Mouse (Mus musculus) hindbrain, embryonic 13.5 days (tissue): ENCODE measurements around the gene P2ry6. TPM values are rescaled to one million over a fixed set of nuclear protein-coding genes. Genes with fewer than 3 reads are reported as not detected.

ENCODE experiments used
- ATAC-seq: fragments of 200-750 bp; cut with Nextera tagmentation; 2 replicates; pipeline ENCODE4 v1.8.0; 2017; ENCODE audit warnings: moderate TSS enrichment; ENCODE audit not compliant: low FRiP score
- H3K27ac ChIP-seq: fragments of 300-500 bp; sonication (generic); 2 replicates; pipeline ENCODE4 v1.5.1; 2015; ENCODE audit warnings: inconsistent platforms, mild to moderate bottlenecking, moderate library complexity
- H3K27me3 ChIP-seq: fragments of 300-500 bp; sonication (generic); 2 replicates; pipeline ENCODE4 v1.6.1; 2015; ENCODE audit warnings: mild to moderate bottlenecking, inconsistent platforms
- H3K36me3 ChIP-seq: fragments of 300-500 bp; sonication (generic); 2 replicates; pipeline ENCODE4 v1.6.1; 2015; ENCODE audit warnings: mild to moderate bottlenecking, inconsistent platforms
- H3K4me1 ChIP-seq: fragments of 300-500 bp; sonication (generic); replicated peaks from 2 replicates; pipeline ENCODE4 v1.6.1; 2015; ENCODE audit warnings: inconsistent platforms
- H3K4me2 ChIP-seq: fragments of 300-500 bp; sonication (generic); 2 replicates; pipeline ENCODE4 v1.6.1; 2015; ENCODE audit warnings: inconsistent platforms, mild to moderate bottlenecking, moderate library complexity
- H3K4me3 ChIP-seq: fragments of 300-500 bp; sonication (generic); 2 replicates; pipeline ENCODE4 v1.5.1; 2015; ENCODE audit warnings: mild to moderate bottlenecking, inconsistent platforms
- H3K9ac ChIP-seq: fragments of 300-500 bp; sonication (generic); 2 replicates; pipeline ENCODE4 v1.6.1; 2015; ENCODE audit warnings: mild to moderate bottlenecking, inconsistent platforms
- H3K9me3 ChIP-seq: fragments of 300-500 bp; sonication (generic); 2 replicates; pipeline ENCODE4 v1.6.1; 2016; ENCODE audit warnings: inconsistent platforms
- WGBS: fragments of 180-500 bp; shearing (Covaris S2); methylation state at CpG from one replicate; pipeline ENCODE4 v1.1.7; 2015; 5-methylcytosine and 5-hydroxymethylcytosine counted together
- polyA plus RNA-seq: library from polyadenylated mRNA; unstranded; fragments of >200 nt; fragmentation: Nextera tagmentation; extraction: Ambion mirVana; gene quantifications from 2 replicates; pipeline ENCODE4 v1.2.1, GENCODE M21; 2015

P2ry6 gene
- polyA plus RNA-seq, 1 experiment from 2014 or later, result 3.5 TPM

DNA sequence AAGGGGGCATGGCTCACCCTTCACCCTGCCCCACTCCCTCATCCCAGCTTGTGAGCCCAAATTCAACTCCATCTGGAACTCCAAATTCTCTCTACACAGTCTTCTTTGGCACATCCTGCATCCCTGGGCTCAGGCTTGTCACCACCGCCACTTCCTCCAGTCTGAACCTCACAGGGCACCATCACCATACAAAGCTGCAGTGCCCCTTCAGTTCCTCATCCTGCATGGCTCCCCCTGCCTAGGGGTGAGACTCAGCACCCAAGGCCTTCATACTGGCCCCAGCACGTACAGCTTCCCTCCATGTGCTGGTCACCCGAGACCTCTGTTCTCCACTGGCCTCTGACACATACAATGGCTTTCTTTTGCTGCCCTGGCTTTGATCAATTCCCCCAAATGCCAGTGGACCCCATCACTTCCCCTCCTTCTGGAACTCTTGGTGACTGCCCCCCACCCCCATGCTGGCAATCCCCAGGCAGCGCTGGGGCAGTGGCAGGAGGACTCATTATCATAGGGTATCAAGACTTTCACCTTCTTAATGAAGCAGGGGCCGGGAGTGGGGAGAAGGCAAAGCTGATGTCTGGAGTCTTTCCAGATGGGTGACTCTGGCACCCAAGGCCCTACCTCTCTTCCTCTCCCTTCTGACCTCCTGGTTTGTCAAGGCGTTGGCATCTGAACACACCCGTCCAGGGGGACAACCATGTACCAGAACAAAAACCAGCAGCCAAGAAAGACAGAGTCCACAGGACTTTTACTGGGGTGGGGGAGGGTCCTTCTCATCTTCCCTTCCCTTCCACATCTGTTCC lies 55.2 kb downstream of the P2ry6 start:
- H3K9ac ChIP-seq, result no peak overlapping the region
- H3K27me3 ChIP-seq, result no peaks in the 10 kb centered on the region
- 0 out of 2 replicates have a peak overlapping the region, but pooled peaks have one; percentile 12 for H3K27ac ChIP-seq
- no peaks in the 10 kb centered on the region for H3K36me3 ChIP-seq
- H3K4me2 ChIP-seq, result no peak overlapping the region
- H3K4me3 ChIP-seq, result no peak overlapping the region
- H3K4me1 ChIP-seq, result peaks cover 58% of the 10 kb centered on the region
- H3K9me3 ChIP-seq, result no peaks in the 10 kb centered on the region
- ATAC-seq, result no peak
- 46% methylated on average over 7 of the region's 7 CpGs for WGBS

DNA sequence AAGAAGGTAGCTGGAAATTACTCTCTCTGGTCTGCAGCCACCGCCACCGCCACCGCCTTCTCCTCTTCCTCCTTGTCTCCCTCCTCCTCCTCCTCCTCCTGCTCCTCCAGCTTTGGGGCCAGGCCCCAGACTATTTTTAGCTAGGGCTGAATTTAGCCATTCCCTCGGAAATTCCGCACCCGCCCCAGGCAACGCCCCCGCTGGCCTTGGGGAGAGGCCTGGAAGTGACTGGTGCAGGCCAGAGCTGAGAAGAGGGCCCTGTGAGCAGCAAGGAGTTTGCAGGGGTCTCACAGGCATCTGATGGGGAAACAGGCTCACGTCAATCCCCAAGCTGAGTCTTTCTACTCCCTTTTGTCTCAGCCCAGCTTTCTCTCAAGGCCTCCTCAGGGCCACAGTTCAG lies 56.3 kb downstream of the P2ry6 start:
- H3K9me3 ChIP-seq, result no peaks in the 10 kb centered on the region
- no peak overlapping the region for H3K4me2 ChIP-seq
- H3K4me3 ChIP-seq, result no peak overlapping the region
- ATAC-seq, result no peak
- no peaks in the 10 kb centered on the region for H3K27me3 ChIP-seq
- H3K4me1 ChIP-seq, result peaks cover 47% of the 10 kb centered on the region
- no peak overlapping the region for H3K27ac ChIP-seq
- WGBS, result 61% methylated on average over 9 of the region's 9 CpGs
- 0 out of 2 replicates have a peak overlapping the region, but pooled peaks have one; percentile 6 for H3K9ac ChIP-seq
- H3K36me3 ChIP-seq, result no peaks in the 10 kb centered on the region

DNA sequence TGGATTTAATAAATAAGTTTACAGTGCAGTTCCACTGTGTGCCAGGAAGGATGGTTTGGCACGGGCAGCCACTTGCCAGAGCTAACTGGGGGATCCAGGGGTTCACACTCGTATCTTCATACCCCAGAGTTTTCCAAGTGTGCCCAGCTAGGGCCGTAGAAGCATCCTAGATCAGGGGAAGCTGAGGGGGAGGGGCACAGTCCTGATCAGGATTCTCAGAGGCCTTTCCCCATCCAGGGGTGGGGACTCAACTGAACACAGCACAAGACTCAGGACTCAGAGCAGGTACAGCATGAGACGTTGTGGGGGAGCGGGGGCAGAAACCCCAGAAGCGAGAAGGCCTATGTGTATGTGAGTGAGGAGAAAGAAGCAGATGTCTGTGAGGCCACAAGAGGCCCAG lies 56.7 kb downstream of the P2ry6 start:
- Histone ChIP-seq H3K4me3 (no peak overlapping the region), H3K4me2 (no peak overlapping the region), H3K36me3 (no peaks in the 10 kb centered on the region), H3K27ac (no peak overlapping the region), H3K9ac (no peak overlapping the region), H3K9me3 (no peaks in the 10 kb centered on the region), H3K27me3 (no peaks in the 10 kb centered on the region), H3K4me1 (peaks cover 43% of the 10 kb centered on the region)
- WGBS, result 77% methylated on average over 6 of the region's 6 CpGs
- ATAC-seq, result no peak

DNA sequence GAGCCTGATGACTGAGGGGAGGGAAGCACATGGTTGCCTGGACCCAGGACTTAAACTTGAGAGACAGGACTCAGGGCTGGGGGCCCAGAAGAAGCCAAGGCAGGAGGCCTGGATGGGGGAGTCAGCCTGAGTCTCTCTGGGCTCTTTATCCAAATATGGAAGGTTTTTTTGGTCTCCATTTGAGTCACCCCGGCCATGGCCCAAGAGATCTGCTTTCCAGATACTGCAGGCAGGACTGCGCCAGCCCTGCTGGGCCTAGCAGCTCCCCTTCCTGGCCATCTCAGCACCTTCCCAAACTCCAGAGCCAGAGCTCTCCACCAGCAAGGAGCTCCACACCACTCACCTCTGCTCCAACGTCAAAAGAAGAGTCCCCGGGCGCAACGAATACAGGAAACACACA lies 57.9 kb downstream of the P2ry6 start:
- H3K36me3 ChIP-seq, result no peaks in the 10 kb centered on the region
- H3K27ac ChIP-seq, result no peak overlapping the region
- H3K4me1 ChIP-seq, result peaks cover 47% of the 10 kb centered on the region
- H3K4me2 ChIP-seq, result no peak overlapping the region
- H3K9ac ChIP-seq, result 0 out of 2 replicates have a peak overlapping the region, but pooled peaks have one; percentile 19
- no peaks in the 10 kb centered on the region for H3K9me3 ChIP-seq
- no peak for ATAC-seq
- WGBS, result 87% methylated on average over 6 of the region's 6 CpGs
- no peaks in the 10 kb centered on the region for H3K27me3 ChIP-seq
- H3K4me3 ChIP-seq, result no peak overlapping the region

DNA sequence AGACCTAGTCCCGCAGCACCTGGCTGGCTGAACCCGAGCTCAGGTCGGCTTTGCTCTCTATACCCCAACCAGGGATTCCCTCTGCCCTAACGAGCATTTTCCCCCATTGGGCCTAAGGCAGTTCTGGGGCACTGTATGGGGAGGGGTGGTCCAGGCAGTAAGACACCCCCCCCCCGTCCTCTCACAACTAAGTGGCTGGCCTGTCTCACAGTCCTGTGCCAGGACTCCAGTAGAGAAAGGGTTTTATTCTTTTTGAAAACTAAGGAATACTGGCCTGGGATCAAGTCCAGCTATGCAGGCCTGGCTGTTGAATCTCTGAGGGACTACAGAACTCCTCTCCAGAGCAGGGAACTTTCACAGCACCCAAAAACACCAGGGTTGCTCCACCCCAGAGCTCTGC lies 59.2 kb downstream of the P2ry6 start:
- Histone ChIP-seq H3K27me3 (no peaks in the 10 kb centered on the region), H3K4me3 (no peak overlapping the region), H3K4me1 (peaks cover 55% of the 10 kb centered on the region), H3K27ac (no peak overlapping the region), H3K36me3 (no peaks in the 10 kb centered on the region), H3K9ac (no peak overlapping the region), H3K4me2 (no peak overlapping the region), H3K9me3 (no peaks in the 10 kb centered on the region)
- ATAC-seq, result no peak
- 83% methylated on average over 5 of the region's 5 CpGs for WGBS

DNA sequence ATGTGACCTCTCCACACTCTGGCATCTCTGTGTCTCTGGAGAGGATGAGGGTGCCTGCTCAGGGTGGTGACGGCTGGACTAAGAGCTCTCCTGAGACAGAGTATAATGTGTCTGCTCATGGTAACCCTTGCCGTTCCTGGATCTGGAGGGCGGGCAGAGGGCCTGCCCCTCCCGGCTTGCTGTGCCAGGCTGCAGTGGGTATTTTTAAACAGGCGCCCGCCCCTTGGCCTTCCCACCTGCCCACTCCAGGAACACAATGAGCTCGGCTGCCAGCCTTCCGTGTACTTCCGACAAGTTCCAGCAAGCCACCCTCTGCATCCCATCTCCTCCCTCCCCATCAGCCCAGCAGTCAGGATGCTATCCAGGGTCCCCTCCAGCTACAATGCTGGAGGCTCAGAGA lies 62.7 kb downstream of the P2ry6 start:
- Histone ChIP-seq H3K27ac (0 out of 2 replicates have a peak overlapping the region, but pooled peaks have one; percentile 42), H3K9me3 (no peaks in the 10 kb centered on the region), H3K9ac (no peak overlapping the region), H3K27me3 (no peaks in the 10 kb centered on the region), H3K36me3 (no peaks in the 10 kb centered on the region), H3K4me3 (no peak overlapping the region), H3K4me2 (no peak overlapping the region), H3K4me1 (peaks cover 37% of the 10 kb centered on the region)
- WGBS, result 41% methylated on average over 9 of the region's 9 CpGs
- ATAC-seq, result no peak

DNA sequence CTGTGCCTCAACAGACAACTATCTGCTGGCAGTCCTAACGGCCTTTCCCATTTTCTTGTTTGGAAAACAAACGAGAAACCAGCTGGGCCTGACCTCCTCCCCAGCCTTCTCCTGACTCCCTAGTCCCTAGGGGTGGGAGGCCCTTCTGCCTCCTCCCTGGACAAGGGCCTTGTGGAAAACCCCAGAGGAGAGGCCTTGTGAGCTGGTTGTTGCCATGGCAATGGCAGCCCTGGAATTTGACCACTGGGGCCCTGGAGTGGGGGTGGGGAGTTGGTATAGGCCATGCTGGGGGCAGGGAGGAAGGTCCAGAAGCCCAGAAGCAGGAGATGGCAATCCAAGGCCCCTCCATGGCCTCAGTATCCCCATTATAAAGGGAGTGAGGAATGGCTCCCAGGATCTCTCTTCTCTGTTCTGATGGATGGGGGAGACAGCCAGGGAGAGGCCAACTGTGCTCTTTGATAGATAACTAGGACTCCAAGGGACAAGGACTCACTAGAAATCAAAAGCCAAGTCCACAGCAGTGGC lies 63.1 kb downstream of the P2ry6 start:
- Histone ChIP-seq H3K4me1 (peaks cover 37% of the 10 kb centered on the region), H3K4me2 (no peak overlapping the region), H3K4me3 (no peak overlapping the region), H3K27ac (0 out of 2 replicates have a peak overlapping the region, but pooled peaks have one; percentile 42), H3K9ac (no peak overlapping the region), H3K27me3 (no peaks in the 10 kb centered on the region), H3K9me3 (no peaks in the 10 kb centered on the region), H3K36me3 (no peaks in the 10 kb centered on the region)
- no peak for ATAC-seq
- WGBS, result 3% methylated on average over 2 of the region's 2 CpGs

DNA sequence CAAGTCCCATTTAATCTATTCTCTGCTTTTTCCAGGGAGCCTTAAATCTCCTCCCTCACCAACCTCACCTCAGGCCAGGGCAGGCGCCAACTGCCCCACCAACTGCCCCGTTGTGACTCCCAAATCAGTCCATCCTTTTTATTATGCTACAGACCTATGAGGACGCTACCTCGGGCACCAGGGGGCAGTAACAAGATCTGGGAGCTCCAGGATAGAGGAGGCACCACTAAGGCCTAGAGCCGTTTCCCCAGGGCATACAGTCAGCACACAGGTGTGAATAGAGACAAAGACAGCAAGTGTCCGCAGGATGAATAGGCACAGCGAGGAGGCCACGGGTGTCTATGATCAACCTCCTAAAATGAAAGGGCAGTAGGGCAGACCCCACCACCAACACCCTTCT lies 65.9 kb downstream of the P2ry6 start:
- H3K4me3 ChIP-seq, result no peak overlapping the region
- no peak overlapping the region for H3K4me2 ChIP-seq
- H3K36me3 ChIP-seq, result no peaks in the 10 kb centered on the region
- H3K9ac ChIP-seq, result no peak overlapping the region
- peaks cover 32% of the 10 kb centered on the region for H3K4me1 ChIP-seq
- 0 out of 2 replicates have a peak, but pooled peaks have one; percentile 2 for ATAC-seq
- WGBS, result 51% methylated on average over 8 of the region's 8 CpGs
- H3K9me3 ChIP-seq, result no peaks in the 10 kb centered on the region
- no peak overlapping the region for H3K27ac ChIP-seq
- H3K27me3 ChIP-seq, result no peaks in the 10 kb centered on the region

DNA sequence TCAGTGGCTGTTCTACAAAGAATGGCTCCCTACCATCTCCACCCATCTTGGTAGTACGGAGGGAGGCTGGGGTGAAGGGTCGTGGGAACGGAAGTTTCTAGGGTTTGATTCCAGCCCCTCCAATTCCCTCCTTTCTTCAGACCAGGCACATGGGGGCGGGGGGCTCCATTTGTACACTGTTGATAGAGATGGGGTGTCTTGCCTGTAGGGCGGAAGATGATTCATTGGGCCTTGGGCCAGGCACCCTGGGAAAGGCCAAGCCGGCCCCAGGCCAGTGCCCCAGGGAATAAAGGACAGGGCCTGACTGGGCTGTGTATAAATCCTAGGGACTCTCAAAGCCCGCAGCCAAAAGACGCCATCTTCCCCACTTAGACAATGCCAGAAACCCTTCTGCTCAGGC lies 66.4 kb downstream of the P2ry6 start:
- WGBS, result 76% methylated on average over 8 of the region's 8 CpGs
- Histone ChIP-seq H3K4me3 (no peak overlapping the region), H3K27ac (no peak overlapping the region), H3K27me3 (no peaks in the 10 kb centered on the region), H3K4me2 (no peak overlapping the region), H3K9me3 (no peaks in the 10 kb centered on the region), H3K36me3 (no peaks in the 10 kb centered on the region), H3K9ac (no peak overlapping the region), H3K4me1 (peaks cover 32% of the 10 kb centered on the region)
- ATAC-seq, result 0 out of 2 replicates have a peak, but pooled peaks have one; percentile 19

DNA sequence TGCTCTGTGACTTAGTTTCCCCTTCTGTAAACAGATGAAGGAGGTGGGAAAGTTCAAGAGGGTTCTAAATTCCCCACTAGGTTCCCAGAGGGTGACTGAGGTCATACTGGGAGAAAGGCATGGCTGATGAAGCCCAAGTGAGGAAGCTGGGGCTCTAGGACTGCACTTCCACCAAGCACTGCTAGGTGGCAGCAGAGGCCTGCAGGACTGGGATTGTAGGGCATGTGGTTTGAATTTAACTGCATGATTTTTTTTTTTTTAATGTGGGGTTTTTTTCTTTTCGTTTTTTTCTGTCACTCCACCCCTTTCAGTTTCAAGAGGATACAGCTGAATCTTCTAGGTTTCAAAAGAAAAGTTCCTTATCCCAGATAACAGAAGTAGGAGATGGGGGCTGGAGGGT lies 67.2 kb downstream of the P2ry6 start:
- H3K27ac ChIP-seq, result no peak overlapping the region
- no peak for ATAC-seq
- no peaks in the 10 kb centered on the region for H3K9me3 ChIP-seq
- WGBS, result 0% methylated on average over 1 of the region's 1 CpGs
- H3K4me2 ChIP-seq, result no peak overlapping the region
- no peaks in the 10 kb centered on the region for H3K27me3 ChIP-seq
- no peaks in the 10 kb centered on the region for H3K36me3 ChIP-seq
- H3K9ac ChIP-seq, result no peak overlapping the region
- H3K4me3 ChIP-seq, result no peak overlapping the region
- H3K4me1 ChIP-seq, result peaks cover 28% of the 10 kb centered on the region

DNA sequence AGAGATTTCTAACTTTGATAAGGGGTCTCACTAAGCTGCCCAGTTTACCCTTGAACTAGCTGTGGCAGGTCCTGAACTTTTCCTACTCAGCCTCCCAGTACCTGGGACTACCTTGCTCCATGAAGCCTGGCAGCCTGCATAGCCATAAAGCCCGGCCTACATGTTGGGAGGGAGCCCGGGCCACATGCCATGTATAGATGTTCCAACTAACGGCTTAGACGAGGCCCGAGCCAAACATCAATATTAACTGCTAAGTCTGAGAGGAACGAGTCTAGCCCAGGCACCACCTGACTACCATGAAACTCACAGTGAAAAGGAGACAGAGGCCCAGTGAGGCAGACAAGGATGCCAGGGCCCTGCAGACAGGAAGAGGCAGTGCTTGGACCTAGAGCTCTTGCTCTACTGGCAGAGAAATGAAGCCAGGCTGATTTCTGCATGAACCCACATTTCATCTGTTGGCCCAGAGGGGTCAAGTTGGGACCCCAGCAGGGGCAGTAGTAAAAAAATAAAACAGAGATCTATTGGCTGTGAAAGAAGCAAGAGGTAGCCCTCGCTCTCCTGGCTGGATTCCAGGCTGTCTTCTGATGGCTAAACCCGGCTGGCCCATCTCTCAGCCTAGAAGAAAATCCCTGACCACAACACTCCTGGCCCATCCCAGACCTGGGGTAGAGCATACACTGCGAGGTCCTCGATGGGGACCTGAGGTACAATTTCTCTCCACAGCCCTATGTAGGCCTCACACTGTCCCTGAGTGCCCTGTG lies 68.2 kb downstream of the P2ry6 start:
- Histone ChIP-seq H3K4me1 (peaks cover 18% of the 10 kb centered on the region), H3K9ac (no peak overlapping the region), H3K36me3 (no peaks in the 10 kb centered on the region), H3K9me3 (no peaks in the 10 kb centered on the region), H3K27me3 (no peaks in the 10 kb centered on the region), H3K4me3 (no peak overlapping the region), H3K27ac (no peak overlapping the region), H3K4me2 (no peak overlapping the region)
- ATAC-seq, result no peak
- 91% methylated on average over 10 of the region's 10 CpGs for WGBS

DNA sequence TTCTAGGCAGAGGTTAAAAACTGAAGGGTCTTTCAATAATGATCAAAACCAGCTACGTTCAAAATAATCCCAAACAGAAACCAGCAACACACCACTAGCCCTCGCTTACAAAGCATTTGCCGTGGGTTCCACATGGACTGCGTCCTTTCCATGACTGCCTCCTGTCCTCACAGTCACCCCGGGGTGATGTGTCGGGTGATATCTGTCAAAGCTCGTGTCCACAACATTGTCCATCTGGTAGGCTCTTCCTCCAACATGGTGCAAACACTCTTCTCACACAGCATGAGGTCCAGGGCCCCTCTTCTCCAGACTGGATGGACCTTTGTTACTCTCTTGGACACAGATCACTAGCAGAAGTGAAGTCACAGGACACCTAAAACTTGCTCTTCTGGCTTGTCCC lies 69.4 kb downstream of the P2ry6 start:
- H3K27me3 ChIP-seq, result no peaks in the 10 kb centered on the region
- H3K9ac ChIP-seq, result no peak overlapping the region
- peaks cover 9% of the 10 kb centered on the region for H3K4me1 ChIP-seq
- H3K36me3 ChIP-seq, result no peaks in the 10 kb centered on the region
- no peak overlapping the region for H3K4me2 ChIP-seq
- 95% methylated on average over 7 of the region's 7 CpGs for WGBS
- H3K27ac ChIP-seq, result no peak overlapping the region
- H3K9me3 ChIP-seq, result no peaks in the 10 kb centered on the region
- H3K4me3 ChIP-seq, result no peak overlapping the region
- no peak for ATAC-seq
